Mouse (Mus musculus) cerebellum, postnatal 10 days (tissue): Measurements from ENCODE around the gene Tnks1bp1.
A peak's percentile ranks its signal among the peaks of the same experiment; 100 is the strongest.

Experiments used
- DNase-seq, 2 experiments: peaks; one replicate each; pipeline ENCODE4 v3.0.0; 2021; ENCODE audit warnings: mixed read lengths in 2 of 2

The Tnks1bp1 gene

GRCm38 (mm10) chr2:85047596-85048167 lies at the start of gene Tnks1bp1:
Gene Tnks1bp1 (plus strand): TSS chr2:85048022.
- DNase-seq, result peak; percentile 94 to 95

DNA sequence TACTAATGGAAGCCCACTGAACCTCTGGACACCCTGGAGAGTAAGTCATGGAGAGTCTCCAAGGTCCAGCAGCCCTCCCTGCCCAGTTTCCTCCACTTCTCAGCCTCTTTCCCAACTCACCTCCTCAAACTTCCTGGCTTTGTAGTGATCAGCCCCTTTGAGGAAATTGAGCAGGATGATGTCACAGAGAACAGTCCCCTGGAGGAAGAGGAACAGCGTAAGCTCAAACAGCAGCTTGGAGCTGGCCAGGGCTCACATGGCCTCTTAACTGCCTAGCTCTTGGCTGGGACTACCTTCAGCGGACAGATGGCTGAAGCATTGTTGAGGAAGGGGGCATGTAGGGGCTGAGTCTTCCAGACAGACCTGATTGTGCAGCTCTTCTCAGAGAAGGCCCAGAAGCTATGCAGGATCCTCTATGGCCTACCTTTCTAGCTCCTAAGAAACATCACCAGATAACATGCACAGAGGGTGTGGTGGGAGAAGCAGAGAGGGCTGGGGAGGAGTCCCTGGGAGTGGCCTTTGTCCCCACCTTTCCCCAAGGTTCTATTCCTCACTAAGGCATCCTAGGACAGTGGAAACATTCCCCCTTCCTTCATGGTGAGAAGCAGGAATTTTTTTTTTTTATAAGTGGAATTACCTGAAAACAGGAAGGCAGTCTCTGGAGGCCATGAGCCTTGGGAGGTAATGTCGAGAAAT lies 48.2 kb upstream of the Tnks1bp1 start:
- DNase-seq, result peak in 1 of 2 experiments; percentile 9

DNA sequence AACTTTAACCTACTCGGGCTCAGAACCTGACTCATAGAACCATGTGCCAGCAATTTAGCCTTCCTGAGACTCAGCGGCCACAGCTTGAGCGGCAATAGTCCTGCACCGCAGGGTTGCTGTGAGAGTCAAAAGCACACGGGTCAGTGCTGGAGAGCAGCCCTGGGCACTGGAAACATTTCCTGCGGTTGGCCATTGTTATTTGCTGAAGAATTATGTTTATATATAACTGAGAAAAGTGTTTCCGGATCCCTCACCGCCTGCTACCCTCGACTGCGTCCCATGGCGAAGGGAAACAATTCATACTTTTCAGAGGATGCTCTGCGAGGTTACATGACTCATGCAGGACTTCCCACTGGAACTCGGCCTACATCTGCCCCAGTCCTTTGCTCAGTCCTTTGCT lies 46.3 kb upstream of the Tnks1bp1 start:
- DNase-seq, result no peak

- no peak for DNase-seq
Observed at GRCm38 (mm10) chr2:85002575-85002974, 45.2 kb upstream of the Tnks1bp1 start.

DNA sequence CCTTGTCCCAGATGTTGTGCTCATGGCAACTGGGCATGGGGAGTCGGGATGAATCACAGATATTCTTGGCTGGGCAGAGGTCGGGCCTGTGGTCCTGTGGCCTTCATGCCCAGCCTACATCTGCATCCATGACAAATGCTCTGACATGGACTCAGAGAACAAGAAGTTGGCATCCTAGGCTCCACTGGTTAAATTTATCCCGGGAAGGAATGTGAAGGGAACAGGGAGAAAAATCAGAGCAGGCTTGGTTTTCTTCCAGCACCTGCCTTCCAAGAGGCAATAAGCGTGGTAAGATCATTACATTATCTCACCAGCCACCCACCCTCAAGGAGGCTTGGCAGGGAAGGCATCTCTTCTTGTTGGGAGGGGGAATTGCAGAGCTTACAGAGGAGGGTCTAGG lies 43.5 kb upstream of the Tnks1bp1 start:
- DNase-seq, result no peak

GRCm38 (mm10) chr2:85006600-85006999 lies 41.2 kb upstream of the Tnks1bp1 start:
- DNase-seq, result no peak

DNA sequence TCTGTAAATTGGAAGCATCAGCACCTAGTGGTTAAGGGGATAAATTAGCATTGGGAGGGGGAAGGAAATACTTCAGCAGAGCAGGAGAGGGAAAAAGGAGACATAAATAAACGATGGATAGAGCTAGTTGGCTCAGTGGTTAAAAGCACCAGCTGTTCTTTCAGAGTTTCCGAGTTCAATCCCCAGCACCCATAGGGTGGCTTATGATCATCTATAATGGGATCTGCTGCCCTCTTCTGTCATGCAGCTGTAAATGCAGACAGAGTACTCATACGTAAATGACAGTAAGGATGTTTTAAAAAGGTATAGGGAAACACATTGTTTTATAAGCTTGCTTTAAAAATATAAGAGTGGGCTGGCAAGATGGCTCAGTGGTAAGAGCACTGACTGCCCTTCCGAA lies 40.1 kb upstream of the Tnks1bp1 start:
- DNase-seq, result peak; percentile 39 to 50

DNA sequence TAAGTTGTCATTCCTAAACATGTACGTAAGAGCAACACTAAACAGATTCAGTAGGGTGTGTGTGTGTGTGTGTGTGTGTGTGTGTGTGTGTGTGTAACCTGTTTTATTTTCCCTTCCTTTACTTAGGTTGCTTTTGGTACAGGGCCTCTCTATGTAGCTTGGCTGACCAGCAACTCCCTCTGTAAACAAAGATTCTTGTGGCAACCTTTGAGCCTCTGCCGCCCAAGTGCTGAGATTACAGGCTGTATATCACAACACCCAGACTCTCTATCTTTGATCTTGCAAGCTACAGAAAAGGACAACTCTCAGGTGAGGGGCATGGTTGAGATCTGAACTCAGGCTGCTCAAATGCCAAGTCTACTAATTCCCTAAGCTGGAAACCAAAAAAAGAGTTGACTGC lies 38.6 kb upstream of the Tnks1bp1 start:
- no peak for DNase-seq

DNA sequence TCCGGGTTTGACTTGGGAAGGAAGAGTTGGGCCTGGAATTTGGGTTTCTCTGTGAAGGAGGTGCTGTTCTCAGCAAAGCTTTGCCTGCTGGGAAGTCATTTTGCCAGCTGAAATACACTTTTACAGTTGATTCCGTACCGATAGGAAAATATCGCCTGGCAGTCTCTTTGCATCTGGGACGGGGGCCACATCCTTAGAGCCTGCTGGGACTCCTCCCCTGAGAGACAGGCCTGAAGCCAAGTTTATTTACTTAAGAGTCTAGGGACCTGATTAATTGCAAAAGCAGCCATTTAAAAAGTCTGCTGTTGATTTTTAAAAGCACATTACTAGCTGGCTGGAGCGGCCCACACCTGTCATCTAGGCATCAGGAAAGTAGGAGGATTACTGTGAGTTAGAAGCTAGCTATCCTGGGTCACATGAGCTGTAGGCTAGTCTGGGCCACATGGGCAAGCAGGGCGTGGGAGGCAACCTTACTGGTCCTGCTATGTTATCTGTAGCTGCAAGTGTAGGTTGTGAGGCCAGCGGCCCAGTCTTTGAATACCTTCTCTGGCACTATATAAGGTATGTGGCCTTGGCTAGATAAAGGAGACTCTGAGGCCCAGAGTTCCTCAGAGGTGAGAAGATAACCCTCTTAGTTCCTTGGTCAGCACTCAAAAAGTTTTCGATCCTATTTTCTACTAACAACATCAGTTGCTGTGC lies 35.8 kb upstream of the Tnks1bp1 start:
- peak; percentile 11 to 22 for DNase-seq

DNA sequence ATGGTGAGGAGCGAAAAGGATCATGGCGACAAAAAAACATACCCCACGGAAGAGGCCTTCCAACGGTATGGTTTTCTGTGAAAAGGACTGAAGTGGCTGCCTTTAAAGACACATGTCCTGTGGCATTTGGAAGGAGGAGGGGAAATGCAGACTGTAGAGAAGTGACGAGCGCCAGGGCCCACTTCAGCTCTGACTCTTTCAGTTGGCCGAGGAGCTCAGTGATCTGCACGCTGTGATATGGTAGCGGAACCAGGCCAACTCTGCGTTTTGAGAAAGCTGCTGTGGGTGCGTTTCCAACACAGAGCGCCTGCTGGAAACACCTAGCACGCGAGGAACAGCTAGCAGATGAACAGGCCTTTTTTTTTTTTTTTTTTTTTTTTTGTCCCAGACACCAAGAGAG lies 35.1 kb upstream of the Tnks1bp1 start:
- DNase-seq, result no peak

DNA sequence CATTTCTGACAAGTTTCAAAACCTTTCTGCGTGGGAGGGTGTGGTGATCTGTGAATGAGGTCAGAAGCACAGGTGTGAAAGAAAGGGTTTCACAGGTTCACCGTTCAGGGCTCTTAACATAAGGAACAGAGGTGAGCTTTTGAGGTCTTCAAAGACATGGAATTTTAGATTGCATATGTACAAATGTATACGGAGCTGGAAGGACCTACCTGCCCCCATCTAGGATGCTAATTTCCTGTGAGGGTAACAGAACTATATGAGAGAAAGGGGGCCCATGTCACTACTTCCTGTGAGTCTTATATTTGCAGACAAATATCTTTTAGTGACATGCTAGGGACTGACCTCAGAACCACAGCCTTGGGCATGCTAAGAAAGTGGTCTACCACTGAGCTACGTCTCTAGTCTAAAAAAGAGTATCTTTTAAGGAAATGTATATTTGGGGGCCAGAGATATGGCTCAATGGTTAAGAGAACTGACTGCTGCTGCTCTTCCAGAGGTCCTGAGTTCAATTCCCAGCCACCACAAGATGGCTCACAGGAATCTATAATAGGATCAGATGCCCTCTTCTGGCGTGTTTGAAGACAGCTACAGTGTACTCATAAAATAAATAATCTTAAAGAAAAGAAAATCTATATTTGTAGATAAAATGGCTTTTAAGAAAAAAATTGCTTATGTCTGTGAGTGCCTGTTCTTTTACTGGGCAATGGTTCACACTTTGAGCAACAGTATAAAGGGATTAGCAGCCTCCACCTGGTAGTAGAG lies 33.8 kb upstream of the Tnks1bp1 start:
- DNase-seq, result no peak

- no peak for DNase-seq
Observed at GRCm38 (mm10) chr2:85014588-85014982, 33.2 kb upstream of the Tnks1bp1 start.

GRCm38 (mm10) chr2:85022043-85022442 lies 25.8 kb upstream of the Tnks1bp1 start:
- DNase-seq, result peak; percentile 41 to 51

GRCm38 (mm10) chr2:85026178-85026577 lies 21.6 kb upstream of the Tnks1bp1 start:
- no peak for DNase-seq

DNA sequence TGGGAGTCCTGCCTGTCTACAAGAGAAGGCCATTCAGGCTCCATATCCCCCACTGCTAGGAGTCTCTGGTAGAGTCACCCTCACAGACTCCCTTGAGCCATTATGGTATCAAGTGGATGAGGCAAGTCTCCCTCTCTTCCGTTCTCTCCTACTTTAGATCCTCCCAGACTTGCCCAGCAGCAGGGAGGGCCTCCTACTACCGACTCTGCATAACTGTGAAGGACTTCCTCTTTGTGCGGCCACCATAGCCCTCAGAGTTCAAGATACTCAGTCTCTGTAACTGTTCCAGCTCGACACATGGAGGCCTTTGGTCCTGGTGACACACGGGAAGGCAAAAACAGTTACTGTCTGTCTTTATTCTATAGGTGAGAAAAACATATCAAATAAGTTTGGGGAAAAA lies 20.5 kb upstream of the Tnks1bp1 start:
- DNase-seq, result no peak

DNA sequence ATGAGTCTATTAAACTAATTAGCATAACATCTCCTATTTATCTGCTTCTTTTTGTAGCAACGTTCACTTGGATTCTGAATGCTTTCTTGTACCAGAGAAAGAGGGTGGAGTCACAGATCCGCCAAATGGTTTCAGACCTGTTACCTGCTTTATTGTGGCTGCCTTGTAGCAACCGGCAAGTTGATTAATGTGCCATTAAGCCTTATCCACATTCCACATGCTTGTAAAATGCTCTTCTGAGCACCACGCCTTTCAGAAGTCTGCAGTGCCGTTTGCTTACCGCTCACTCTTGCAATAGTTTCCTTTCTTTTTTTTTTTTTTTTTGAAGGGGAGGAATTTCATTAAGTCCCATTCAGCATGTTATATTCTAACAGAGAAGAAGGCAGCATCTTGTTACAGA lies 17.9 kb upstream of the Tnks1bp1 start:
- DNase-seq, result no peak

DNA sequence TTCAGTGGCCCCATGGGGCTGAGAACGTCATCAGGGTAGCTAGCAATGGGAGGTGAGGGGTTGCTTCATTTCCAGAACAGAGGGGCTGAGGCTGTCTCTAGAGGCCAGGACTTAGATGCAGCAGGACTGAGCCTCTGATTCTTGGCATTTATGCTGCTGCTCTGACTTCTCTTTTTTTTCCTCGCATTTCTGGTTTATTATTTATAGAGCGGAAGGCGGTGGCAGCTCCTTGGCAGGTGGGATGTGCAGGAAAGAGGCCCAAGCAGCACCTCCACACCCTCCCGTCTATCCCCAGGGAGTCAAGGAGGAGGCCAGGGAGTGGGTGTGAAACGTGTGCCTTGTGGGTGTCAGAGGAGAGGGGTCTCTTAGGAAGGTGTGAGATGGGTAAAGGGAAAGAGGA lies 16.8 kb upstream of the Tnks1bp1 start:
- DNase-seq, result no peak

DNA sequence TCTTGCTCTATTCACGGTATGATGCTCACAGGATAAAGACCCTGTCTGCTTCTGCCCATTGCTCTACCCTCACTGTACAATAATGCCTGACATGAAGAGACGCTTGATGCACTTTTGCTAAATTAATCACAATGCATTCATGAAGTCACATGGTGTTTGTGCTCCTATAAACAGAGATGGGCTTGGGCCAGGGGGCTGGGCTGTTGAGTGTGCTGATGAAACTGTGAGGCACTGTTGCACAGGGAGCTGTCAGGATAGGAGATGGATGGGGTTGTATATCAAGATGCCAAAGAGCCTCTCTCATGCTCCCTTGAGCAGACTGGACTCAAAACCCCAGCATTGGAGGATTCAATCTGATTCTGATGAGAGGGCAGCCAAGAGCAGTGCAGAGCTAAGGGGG lies 14.7 kb upstream of the Tnks1bp1 start:
- no peak for DNase-seq

- no peak for DNase-seq
Observed at GRCm38 (mm10) chr2:85034169-85034568, 13.7 kb upstream of the Tnks1bp1 start.

DNA sequence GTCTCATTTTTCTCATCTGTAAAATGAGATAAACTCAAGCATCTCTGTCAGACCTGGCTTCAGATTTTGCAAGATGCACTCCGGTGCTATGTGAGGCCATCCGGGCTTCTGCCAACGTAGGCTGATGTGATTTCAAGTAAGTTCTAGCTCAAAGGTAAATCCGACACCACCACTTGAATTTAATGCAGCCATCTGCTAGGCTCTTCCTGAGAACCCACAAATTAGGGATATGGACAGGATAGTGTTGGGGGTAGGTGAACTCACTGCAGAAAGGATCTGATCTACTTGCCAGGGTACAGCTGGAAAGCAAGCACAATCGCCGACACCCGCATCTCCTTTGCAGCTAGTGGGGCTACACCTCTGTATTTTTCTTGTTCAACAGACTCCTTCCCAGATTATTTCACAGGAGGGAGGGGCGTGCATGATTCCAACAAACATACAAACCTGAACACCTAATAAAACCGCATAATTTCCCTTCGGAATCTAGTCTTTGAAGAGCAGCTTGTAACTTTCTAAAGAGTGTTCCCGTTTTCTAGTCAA lies 11.2 kb upstream of the Tnks1bp1 start:
- DNase-seq, result no peak

DNA sequence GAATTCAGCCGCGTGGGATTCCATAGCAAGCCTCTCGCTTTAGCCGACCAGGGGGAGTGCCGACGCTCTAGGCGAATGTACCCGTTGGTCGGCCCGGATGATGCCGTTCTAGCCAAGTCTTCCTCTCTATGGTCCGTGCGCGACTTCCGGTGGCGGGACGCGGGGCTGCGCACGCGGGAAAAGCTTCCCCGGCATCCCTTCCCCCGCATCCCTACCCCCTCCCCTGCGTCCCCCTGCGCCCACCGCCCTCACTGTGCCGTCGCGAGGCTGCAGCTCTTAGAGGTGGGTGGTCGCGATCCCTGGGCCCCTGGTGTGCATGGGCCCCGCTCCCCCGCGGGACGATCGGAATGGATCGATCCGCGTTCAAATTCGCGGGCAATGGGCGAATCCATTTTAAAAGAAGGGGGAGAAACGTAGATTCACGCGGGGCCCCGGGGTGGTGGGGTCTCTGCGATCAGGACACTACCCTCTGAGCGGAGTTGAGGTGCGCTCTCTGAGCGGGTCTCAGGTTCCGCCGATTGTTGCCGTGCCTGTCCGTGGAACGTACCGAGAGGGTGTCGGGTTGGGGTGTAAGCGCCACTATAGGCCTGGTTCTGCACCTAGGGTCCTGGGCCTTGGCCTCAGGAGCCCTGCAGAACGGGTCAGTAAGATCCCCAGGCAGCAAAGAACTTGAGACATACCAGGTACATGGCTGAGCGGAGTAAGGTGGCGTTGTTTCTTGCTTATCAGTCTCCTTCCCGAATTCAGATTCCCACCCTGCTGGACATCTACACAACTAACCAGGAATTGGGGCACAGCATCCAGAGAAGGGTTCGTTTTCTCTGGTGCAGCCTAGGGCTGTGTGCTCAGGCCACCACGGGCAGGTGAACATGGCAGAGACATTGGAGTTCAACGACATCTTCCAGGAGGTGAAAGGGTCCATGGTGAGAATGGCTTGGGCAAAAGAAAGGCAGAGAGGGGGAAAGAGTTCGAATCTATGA lies 10.5 kb upstream of the Tnks1bp1 start, which contains the start of the genes Ssrp1 and P2rx3:
TSS of gene Ssrp1 (plus strand) at position 188 of the 980 bp plus-strand sequence.
TSS of gene P2rx3 (minus strand) at position 416 of the 980 bp plus-strand sequence.
- DNase-seq, result peak; percentile 93 to 95

DNA sequence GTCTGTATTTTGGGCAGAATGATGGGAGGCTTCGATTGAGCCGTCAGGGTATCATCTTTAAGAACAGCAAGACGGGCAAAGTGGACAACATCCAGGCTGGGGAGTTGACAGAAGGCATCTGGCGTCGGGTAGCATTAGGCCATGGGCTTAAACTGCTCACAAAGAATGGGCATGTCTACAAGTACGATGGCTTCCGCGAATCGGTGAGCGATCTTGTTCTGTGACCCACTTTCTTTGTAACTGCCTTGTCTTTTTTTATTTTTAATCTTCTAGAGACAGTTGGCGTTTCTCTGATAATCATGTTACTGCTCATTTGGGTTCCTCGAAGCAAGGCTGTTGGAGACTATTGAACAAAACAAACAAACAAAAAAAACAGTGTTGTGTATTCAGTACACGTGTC lies 9.5 kb upstream of the Tnks1bp1 start:
- DNase-seq, result peak in 1 of 2 experiments; percentile 11
